Mouse (Mus musculus) macrophage (primary cell): ENCODE data around the gene Tiam1. TPM values are rescaled to one million over a fixed set of nuclear protein-coding genes. Genes with fewer than 3 reads are reported as not detected.
"Not testable (repeated sequence)": the region's sequence is repeated elsewhere in the genome, so short reads cannot be mapped to it uniquely, and the experiment has no call there.

Experiments used
- H3K27ac ChIP-seq: fragments of 350-480 bp; formaldehyde crosslinking; 2 replicates; pipeline ENCODE4 v1.9.0; 2021
- H3K36me3 ChIP-seq: fragments of 350-480 bp; formaldehyde crosslinking; 2 replicates; pipeline ENCODE4 v1.9.0; 2021; ENCODE audit errors: inconsistent target
- H3K4me3 ChIP-seq: fragments of 350-480 bp; formaldehyde crosslinking; 2 replicates; pipeline ENCODE4 v1.9.0; 2021; ENCODE audit errors: inconsistent target
- H3K79me2 ChIP-seq: fragments of 350-480 bp; formaldehyde crosslinking; 2 replicates; pipeline ENCODE4 v1.9.0; 2021; ENCODE audit errors: inconsistent target
- WGBS: methylation state at CpG from one replicate; pipeline ENCODE4 v1.1.7; 2026; ENCODE audit warnings: inconsistent platforms; ENCODE audit not compliant: missing documents; 5-methylcytosine and 5-hydroxymethylcytosine counted together
- polyA plus RNA-seq: library from polyadenylated mRNA; stranded (reverse); fragments of 250-400 nt; gene quantifications from 3 replicates; pipeline ENCODE4 v1.2.4, GENCODE M21; 2018; ENCODE audit warnings: inconsistent platforms

Gene Tiam1
- polyA plus RNA-seq, 1 experiment from 2014 or later = 3.5 TPM

GRCm38 (mm10) chr16:90078806-90079381 lies 64.7 kb downstream of the Tiam1 start:
- Histone ChIP-seq H3K36me3 (no peaks in the 10 kb centered on the region), H3K4me3 (no peak overlapping the region), H3K27ac (no peak overlapping the region), H3K79me2 (no peaks in the 10 kb centered on the region)
- 96% methylated on average over 11 of the region's 11 CpGs for WGBS

- 58% methylated on average over 7 of the region's 7 CpGs for WGBS
- no peaks in the 10 kb centered on the region for H3K36me3 ChIP-seq
- no peaks in the 10 kb centered on the region for H3K79me2 ChIP-seq
- no peak overlapping the region for H3K4me3 ChIP-seq
- no peak overlapping the region for H3K27ac ChIP-seq
Measured at GRCm38 (mm10) chr16:90073510-90073909, 70.1 kb downstream of the Tiam1 start.

- Histone ChIP-seq H3K4me3 (no peak overlapping the region), H3K79me2 (no peaks in the 10 kb centered on the region), H3K36me3 (no peaks in the 10 kb centered on the region), H3K27ac (no peak overlapping the region)
- 14% methylated on average over 15 of the region's 15 CpGs for WGBS
Measured at GRCm38 (mm10) chr16:90072651-90073050, 70.9 kb downstream of the Tiam1 start.

GRCm38 (mm10) chr16:90071125-90071524 lies 72.4 kb downstream of the Tiam1 start:
- not testable (repeated sequence) for H3K27ac ChIP-seq, H3K79me2 ChIP-seq, H3K36me3 ChIP-seq, H3K4me3 ChIP-seq

GRCm38 (mm10) chr16:90070104-90070503 lies 73.5 kb downstream of the Tiam1 start:
- no peak overlapping the region for H3K4me3 ChIP-seq
- no peaks in the 10 kb centered on the region for H3K79me2 ChIP-seq
- no peaks in the 10 kb centered on the region for H3K36me3 ChIP-seq
- H3K27ac ChIP-seq = no peak overlapping the region
- WGBS = 96% methylated on average over 11 of the region's 11 CpGs

GRCm38 (mm10) chr16:90069197-90069596 lies 74.4 kb downstream of the Tiam1 start:
- WGBS = 91% methylated on average over 8 of the region's 8 CpGs
- Histone ChIP-seq H3K79me2 (no peaks in the 10 kb centered on the region), H3K4me3 (no peak overlapping the region), H3K36me3 (no peaks in the 10 kb centered on the region), H3K27ac (no peak overlapping the region)

GRCm38 (mm10) chr16:90052905-90053519 lies 90.6 kb downstream of the Tiam1 start:
- Histone ChIP-seq H3K27ac (no peak overlapping the region), H3K79me2 (no peaks in the 10 kb centered on the region), H3K4me3 (no peak overlapping the region), H3K36me3 (no peaks in the 10 kb centered on the region)
- 95% methylated on average over 14 of the region's 14 CpGs for WGBS

GRCm38 (mm10) chr16:90052409-90052808 lies 91.2 kb downstream of the Tiam1 start:
- Histone ChIP-seq H3K4me3 (no peak overlapping the region), H3K36me3 (no peaks in the 10 kb centered on the region), H3K79me2 (no peaks in the 10 kb centered on the region), H3K27ac (no peak overlapping the region)
- 97% methylated on average over 11 of the region's 11 CpGs for WGBS

- Histone ChIP-seq H3K4me3 (no peak overlapping the region), H3K27ac (no peak overlapping the region), H3K36me3 (no peaks in the 10 kb centered on the region), H3K79me2 (no peaks in the 10 kb centered on the region)
- 96% methylated on average over 7 of the region's 7 CpGs for WGBS
Measured at GRCm38 (mm10) chr16:90051051-90051450, 92.5 kb downstream of the Tiam1 start.

- no peaks in the 10 kb centered on the region for H3K36me3 ChIP-seq
- 67% methylated on average over 6 of the region's 6 CpGs for WGBS
- H3K4me3 ChIP-seq = no peak overlapping the region
- H3K79me2 ChIP-seq = no peaks in the 10 kb centered on the region
- no peak overlapping the region for H3K27ac ChIP-seq
Measured at GRCm38 (mm10) chr16:90047841-90048240, 95.7 kb downstream of the Tiam1 start.

GRCm38 (mm10) chr16:90046494-90047158 lies 96.9 kb downstream of the Tiam1 start:
- Histone ChIP-seq H3K4me3 (no peak overlapping the region), H3K27ac (no peak overlapping the region), H3K79me2 (no peaks in the 10 kb centered on the region), H3K36me3 (no peaks in the 10 kb centered on the region)
- 74% methylated on average over 11 of the region's 12 CpGs for WGBS

- 63% methylated on average over 8 of the region's 8 CpGs for WGBS
- Histone ChIP-seq H3K36me3 (no peaks in the 10 kb centered on the region), H3K4me3 (no peak overlapping the region), H3K27ac (peak overlapping the region; percentile 96), H3K79me2 (no peaks in the 10 kb centered on the region)
Measured at GRCm38 (mm10) chr16:90045611-90046010, 98.0 kb downstream of the Tiam1 start.

GRCm38 (mm10) chr16:90044004-90044754 lies 99.4 kb downstream of the Tiam1 start:
- H3K36me3 ChIP-seq = no peaks in the 10 kb centered on the region
- H3K27ac ChIP-seq = peak overlapping the region; percentile 96
- H3K4me3 ChIP-seq = peak overlapping the region; percentile 13; the same call in 1 of the 2 replicates
- 18% methylated on average over 21 of the region's 21 CpGs for WGBS
- H3K79me2 ChIP-seq = no peaks in the 10 kb centered on the region

GRCm38 (mm10) chr16:90042874-90043273 lies 100.7 kb downstream of the Tiam1 start:
- Histone ChIP-seq H3K36me3 (no peaks in the 10 kb centered on the region), H3K27ac (peak overlapping the region; percentile 96), H3K79me2 (no peaks in the 10 kb centered on the region), H3K4me3 (no peak overlapping the region)
- WGBS = 68% methylated on average over 10 of the region's 10 CpGs

- WGBS = 81% methylated on average over 10 of the region's 10 CpGs
- peak overlapping the region; percentile 96 for H3K27ac ChIP-seq
- no peaks in the 10 kb centered on the region for H3K79me2 ChIP-seq
- no peaks in the 10 kb centered on the region for H3K36me3 ChIP-seq
- H3K4me3 ChIP-seq = no peak overlapping the region
Measured at GRCm38 (mm10) chr16:90042386-90042785, 101.2 kb downstream of the Tiam1 start.
